Mouse (Mus musculus): ENCODE results near the gene Pkmyt1.
"Not testable (repeated sequence)": the region's sequence is repeated elsewhere in the genome, so short reads cannot be mapped to it uniquely, and the experiment has no call there.

Gene Pkmyt1

DNA sequence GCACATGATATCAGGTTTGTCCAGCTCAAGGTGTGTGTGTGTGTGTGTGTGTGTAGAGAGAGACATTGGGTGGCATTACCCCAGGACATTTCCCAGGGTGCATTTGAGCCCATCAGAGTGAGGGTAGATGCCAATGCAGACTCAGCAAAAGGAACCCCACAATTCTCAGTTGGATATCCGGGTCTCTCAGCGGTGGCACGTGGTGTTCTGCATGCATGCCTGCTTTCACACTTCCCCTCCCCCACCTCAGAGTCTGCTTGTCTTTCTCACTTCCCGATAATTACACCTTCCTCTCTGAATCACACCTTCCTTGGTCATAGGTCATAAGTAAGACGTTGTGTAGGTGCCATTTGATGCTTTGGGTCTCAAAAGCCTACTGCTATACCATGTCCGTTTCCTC is 21.9 kb downstream of the Pkmyt1 start:
- DNase-seq (ENCODE audit: low spot score), result peak; percentile 14

GRCm38 (mm10) chr17:23748631-23749391 is 22.7 kb downstream of the Pkmyt1 start:
- peak; percentile 91 for DNase-seq (ENCODE audit: low spot score)

DNA sequence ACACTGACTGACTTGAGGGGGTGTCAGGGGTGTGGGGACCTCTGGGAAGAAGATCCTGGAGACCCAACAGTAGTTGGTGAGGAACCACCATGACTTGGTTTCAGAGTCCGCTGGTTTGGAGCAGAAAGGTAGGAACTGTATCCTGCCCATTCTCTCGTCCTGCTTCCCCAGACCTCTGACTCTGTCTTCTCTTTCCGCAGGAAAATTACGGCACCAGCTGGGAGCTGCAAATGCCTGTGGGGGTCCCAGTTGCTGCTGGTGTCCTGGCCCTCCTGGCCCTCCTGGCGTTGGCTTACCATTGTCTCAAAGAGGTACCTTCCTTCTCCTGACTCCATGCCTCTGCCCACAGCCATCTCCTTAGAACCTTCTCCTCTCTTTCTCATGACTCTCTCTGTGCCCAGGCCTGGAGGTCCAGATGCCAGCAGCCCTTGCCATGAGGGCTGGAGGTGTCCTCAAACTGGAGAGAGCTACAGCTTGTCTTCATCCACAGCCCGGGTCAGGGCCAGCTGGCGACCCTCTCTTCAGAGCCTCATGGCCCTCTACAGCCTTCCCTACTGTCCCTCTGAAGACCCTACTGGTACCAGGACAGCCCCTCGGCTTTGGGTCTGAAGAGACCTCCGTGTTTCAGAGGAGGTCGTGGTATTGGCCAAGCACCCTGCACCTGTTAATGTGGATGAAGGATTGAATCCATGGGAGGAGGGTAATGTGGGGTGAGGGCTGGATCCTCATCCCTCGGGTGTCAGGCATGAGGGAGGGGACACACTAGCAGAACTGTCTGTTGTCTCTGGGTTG is 23.5 kb downstream of the Pkmyt1 start:
- no peak for DNase-seq (ENCODE audit: low spot score)

DNA sequence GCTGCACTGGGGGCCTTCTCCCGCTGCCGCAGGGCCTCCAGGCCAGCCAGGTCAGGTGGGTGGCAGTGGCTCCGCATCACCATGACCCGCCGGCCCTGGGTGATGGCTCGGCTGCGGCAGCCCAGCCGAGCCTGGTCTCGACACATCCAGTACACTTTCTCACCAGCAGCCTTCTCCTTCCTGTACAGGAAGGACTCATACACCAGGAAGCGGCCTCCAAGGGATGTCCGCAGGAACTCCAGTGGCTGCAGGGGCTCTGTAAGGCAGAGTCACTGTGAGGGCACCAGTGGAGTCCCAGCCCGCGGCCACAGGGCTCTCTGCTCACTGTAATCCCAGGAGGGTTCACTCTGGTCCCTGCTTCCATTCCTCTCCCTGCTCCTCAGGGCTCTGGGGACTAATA is 29.6 kb downstream of the Pkmyt1 start:
- no peak for DNase-seq (ENCODE audit: low spot score)

DNA sequence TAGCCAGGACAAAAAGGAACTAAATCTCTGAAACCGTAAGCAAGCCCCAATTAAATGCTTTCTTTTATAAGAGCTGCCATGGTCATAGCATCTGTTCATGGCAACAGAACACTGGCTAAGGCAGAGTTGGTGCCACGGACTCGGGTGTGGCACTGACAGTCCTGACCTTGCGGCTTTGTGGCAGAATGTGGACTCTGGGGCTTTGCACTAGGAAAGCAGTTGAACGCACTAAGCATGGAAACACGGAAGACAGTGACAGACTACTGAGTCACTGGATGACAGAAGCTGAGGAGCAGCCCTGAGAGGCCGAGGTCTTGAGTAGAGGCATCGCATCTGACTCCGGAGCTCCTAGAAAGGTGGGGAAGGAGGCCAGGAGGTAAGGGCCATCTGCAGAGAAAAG is 31.4 kb downstream of the Pkmyt1 start:
- no peak for DNase-seq (ENCODE audit: low spot score)

- DNase-seq (ENCODE audit: low spot score), result no peak
Observed at GRCm38 (mm10) chr17:23758801-23759200, 32.7 kb downstream of the Pkmyt1 start.

GRCm38 (mm10) chr17:23760231-23760630 is 34.1 kb downstream of the Pkmyt1 start:
- DNase-seq (ENCODE audit: low spot score), result no peak

GRCm38 (mm10) chr17:23761155-23761554 is 35.0 kb downstream of the Pkmyt1 start:
- DNase-seq (ENCODE audit: low spot score), result no peak

DNA sequence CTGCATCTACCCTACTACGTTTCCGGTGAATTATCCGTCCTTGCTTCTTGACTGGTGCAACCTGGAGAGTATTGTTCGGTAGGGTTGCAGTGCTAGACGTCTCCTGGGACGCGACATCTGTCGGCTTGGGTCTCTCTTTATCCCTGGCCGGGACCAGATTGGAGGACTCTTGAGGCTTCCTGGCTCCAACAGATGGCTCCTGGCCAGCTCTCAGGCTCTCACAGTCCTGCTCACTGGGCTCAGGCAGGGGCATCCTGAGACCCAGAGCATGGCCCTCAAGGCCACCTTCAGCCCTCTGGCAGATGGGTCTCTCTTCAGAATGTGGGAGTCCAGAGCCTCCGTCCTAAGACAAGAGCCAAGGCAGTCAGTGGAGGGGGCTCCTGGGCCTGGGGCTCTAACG is 36.8 kb downstream of the Pkmyt1 start:
- DNase-seq (ENCODE audit: low spot score), result no peak

DNA sequence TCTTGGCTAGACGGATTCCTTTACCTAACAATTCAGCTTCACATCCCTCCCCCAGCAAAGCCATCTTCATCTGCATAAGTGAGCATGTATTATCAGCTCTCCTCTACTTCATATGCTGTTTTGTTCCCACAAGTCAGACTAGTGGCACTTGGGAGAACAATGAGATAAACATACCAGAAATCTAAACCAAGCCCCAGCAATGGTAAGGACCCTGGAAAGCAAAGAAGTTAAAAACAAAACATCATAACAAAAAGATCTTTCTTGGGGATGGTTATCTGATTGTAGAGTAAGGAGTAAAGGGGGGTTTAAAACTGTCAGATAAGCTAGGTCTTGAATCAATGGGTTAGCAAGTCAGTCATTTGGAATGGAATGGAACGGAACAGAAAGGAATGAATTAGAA is 44.4 kb downstream of the Pkmyt1 start:
- peak; percentile 9 for DNase-seq (ENCODE audit: low spot score)

DNA sequence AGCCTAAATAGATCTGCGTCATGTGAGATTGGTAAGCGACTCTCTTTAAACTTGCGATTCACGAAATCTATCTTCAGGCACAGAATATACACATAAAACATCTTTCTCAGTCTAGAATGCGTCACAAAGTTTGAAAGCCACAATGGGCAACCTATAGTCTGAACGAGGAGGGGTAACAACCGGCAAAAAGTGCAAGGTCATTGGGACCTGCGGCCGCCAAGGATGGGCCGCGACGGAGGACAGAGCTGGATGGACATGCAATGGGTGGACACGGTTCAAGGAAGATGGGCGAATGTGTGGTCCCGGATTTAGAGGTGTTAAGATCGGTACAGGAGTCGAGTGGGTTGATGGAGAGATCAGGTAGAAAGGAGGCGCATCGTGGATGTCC is 44.8 kb downstream of the Pkmyt1 start:
- DNase-seq (ENCODE audit: low spot score), result no peak

- DNase-seq (ENCODE audit: low spot score), result peak; percentile 98
Observed at GRCm38 (mm10) chr17:23771284-23772218, 45.4 kb downstream of the Pkmyt1 start, which contains the start of gene Flywch1. Gene Flywch1 (minus strand): TSS chr17:23771602.

- not testable (repeated sequence) for DNase-seq (ENCODE audit: low spot score)
Observed at GRCm38 (mm10) chr17:23772219-23772556, 46.1 kb downstream of the Pkmyt1 start.

- DNase-seq (ENCODE audit: low spot score), result no peak
Observed at GRCm38 (mm10) chr17:23773676-23774075, 47.5 kb downstream of the Pkmyt1 start.

GRCm38 (mm10) chr17:23774090-23774489 is 48.0 kb downstream of the Pkmyt1 start:
- DNase-seq (ENCODE audit: low spot score), result peak; percentile 85

DNA sequence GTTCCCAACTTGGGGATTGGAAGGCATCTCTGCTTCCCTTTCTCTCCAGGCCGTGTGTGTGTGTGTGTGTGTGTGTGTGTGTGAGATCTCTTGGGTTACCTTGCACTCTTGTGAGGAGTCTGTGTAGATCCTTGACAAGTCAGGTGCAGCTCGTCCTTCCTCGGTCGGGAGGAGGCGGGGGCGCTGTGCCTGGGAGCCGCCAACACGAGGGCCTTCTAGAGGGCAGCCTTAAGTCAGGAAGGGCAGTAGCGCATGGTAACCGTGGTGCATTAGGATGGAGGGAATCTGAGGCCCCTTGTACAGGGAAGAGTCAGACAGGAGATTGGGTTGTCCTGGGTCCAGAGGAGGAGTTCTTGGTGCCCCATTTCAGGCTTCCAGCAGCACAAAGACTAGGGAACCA is 50.1 kb downstream of the Pkmyt1 start:
- DNase-seq (ENCODE audit: low spot score), result no peak

DNA sequence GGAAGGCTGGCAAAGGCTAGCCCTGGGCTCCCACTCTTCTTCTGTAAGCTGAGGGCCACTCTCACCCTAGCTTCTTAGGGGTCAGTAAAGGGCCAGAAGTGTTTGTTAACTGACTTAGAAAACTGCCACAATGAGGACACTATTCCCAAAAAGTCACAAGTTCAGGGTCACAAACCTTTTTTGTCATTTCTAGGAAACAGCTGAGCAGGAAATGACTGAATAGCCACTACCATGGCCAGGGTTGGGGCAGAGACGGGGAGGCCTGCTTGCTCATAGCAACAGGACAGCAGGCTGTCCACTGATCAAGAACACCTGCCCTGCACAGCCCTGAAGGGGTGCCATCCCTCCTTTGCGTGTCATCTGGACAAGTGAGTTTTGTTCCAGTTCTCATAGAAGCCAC is 51.0 kb downstream of the Pkmyt1 start:
- DNase-seq (ENCODE audit: low spot score), result no peak

DNA sequence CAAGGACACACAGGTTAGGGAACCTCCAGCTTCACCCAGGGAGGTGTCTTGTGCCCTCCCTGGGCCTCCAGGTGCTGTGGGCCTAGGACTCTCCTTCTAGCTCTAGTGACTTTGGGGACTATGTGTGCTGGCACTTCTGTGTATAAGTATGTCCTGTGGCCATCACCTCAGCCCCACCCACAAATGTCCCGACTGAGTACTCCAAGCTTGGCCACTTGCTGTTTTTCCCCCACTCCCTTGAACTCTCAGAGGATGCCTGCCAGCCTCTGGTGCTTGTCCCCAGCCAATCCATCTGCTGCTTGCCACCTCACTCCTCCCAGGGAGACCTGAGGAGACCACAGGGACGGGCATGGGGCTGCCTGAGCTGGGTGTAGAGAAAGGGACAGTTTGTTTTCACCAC is 52.3 kb downstream of the Pkmyt1 start:
- DNase-seq (ENCODE audit: low spot score), result no peak

DNA sequence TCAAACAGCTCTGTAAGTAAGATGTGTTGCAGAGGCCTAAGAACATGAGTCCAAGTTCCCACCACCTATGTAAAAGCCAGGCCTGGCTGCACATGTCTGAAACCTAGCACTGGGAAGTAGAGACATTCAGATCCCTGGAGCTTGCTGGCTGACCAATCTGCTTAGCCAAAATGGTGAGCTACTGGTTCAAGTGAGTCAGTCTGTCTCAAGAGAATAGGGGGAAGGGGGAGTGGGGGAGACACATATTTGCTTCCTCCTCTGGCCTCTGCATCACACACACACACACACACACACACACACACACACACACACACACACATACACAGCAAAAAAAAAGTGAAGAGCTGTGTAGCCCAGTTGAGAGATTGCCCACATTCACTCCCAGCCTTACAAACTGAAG is 57.2 kb downstream of the Pkmyt1 start:
- no peak for DNase-seq (ENCODE audit: low spot score)

DNA sequence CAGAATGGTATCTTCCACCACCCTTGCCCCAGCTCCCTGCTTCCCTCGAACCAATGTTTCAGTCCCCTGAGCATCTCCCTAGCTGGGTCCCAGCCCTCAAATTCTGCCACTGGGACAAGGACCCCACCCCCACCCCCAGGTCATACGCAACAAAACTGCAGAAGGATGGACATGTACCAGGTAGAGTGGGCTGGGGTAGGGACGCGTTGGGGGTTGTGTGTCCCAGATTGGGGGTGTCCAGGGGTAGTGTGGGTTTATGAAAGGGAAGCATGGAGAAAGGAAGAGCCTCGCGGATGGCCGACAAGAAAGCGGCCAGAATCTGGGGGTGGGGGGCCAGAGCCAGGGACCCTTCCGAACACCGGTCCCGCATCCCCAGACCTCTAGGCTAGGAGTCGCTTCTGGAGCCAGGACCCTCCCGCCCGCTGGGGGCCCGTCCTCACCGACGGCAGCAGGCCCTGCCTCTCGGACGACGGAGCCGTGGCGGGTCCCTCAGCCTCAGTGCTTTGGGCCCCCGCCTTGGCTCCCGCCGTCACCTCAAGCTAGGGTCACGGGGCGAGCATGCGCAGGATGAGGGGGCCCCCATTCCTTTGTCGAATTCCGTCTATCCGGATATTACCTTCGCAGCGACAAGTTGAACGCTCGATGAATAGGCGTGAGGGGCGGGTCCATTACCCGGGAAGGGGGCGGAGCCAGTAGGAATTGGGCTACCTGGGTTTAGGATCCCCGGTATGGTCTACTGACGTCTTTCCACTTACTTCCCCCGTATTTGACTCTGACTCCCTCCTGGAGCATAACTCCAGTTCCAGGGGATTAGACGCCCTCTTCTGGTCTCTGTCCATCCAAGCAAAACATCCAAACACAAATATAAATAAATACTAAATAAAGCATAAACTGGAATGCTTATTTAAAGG is 59.7 kb downstream of the Pkmyt1 start, which contains the start of gene Flywch2:
Gene Flywch2, minus strand, starts transcription at position 521 of the 911 bp plus-strand sequence.
- peak; percentile 89 for DNase-seq (ENCODE audit: low spot score)

Measured in retina, embryonic 14.5 days (tissue).